Mouse (Mus musculus) spleen, adult 2 months (tissue): ENCODE data around the gene Vps13d.

Source experiments
- CTCF ChIP-seq: fragments of 200-500 bp; IDR thresholded peaks from 2 replicates; pipeline ENCODE4 v1.5.1; 2011; ENCODE audit warnings: mild to moderate bottlenecking, inconsistent platforms; ENCODE audit not compliant: insufficient read depth, insufficient read length, insufficient replicate concordance; ENCODE audit errors: extremely low read depth
- POLR2A ChIP-seq: fragments of 200-500 bp; IDR thresholded peaks from 2 replicates; pipeline ENCODE4 v1.6.1; 2011; ENCODE audit warnings: low read depth, low read length, inconsistent platforms

DNA sequence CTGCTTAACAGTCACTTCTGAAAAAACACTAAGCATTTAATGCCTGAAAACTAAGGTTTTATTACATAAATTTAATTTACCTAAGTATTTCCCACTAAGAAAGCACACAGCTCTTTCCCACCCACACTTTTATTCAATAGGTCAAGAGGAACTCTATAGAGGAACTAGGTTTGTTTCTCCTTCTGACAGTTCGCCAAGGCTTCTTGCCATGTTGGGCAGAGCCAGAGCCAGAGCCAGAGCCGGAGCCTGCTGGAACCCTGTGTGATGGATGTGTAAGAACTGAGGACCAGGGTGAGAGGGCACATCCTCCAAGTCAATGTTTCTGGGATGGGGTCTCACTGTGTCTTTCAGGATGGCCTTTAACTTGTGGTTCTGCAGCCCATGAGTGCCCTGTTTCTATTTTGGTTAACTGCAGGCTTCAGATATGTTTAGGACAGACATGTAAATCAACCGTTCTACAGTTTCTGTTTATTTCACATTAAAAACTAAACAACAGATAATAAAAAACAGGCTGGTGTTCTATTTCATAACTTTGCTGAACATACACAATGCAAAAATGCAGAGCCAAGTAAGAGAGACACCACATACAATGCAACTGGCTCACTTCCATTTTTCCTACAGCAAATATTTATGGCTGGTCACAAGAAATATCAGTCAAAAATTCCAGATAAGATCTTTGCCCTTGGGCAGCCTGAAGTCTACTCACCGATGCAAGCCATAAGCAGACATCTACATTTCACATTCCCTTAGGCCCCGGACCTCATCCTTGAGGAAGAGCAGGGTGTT is 157.0 kb downstream of the Vps13d start:
- TF ChIP-seq CTCF: no peak
- TF ChIP-seq POLR2A: no peak
